Mouse (Mus musculus): ENCODE data around the gene 9330161L09Rik. TPM values are rescaled to one million over a fixed set of nuclear protein-coding genes. Genes with fewer than 3 reads are reported as not detected.
A peak's percentile ranks its signal among the peaks of the same experiment; 100 is the strongest.

Gene 9330161L09Rik
- polyA plus RNA-seq, 1 experiment from 2014 or later, result 0.38 TPM

DNA sequence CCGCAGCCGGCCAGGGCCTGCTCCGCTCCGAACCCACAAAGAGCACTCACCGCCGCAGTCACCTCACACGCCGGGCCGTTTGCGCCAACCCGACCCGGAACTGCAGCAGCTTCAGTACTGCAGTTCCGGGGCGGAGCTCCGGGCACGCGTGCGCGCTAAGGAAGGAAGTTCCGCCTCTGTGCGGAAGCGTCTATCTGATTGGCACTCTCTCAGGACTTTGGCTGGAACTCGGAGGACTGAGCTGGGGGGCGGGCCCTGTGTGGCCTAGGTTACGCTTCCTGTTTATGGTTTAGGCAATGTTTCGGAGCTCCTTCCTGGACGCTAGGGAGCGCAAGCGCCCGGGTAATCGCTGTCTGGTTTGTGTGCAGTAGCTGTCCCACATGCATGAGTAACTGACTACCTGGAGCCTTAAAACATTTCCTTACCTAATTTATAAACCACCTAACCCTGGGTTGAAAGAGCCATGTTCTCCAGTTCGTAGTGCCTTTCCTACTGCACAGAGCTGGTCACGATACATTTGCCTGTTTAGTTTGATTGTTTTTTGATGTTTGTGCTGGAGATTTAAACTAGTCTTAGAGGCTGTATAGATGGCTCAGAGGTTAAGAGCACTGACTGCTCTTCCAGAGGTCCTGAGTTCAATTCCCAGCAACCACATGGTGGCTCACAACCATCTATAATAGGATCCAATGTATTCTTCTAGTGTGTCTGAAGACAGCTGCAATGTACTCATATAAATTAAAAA lies 18.3 kb upstream of the 9330161L09Rik start, which contains the start of gene Ddx24:
TSS of gene Ddx24 (minus strand) at position 102 of the 742 bp plus-strand sequence.
- peaks cover 14% of the 10 kb centered on the region for H3K36me3 ChIP-seq (replicated peaks)
- ATAC-seq (ENCODE audit: low FRiP score), result peak; percentile 100

DNA sequence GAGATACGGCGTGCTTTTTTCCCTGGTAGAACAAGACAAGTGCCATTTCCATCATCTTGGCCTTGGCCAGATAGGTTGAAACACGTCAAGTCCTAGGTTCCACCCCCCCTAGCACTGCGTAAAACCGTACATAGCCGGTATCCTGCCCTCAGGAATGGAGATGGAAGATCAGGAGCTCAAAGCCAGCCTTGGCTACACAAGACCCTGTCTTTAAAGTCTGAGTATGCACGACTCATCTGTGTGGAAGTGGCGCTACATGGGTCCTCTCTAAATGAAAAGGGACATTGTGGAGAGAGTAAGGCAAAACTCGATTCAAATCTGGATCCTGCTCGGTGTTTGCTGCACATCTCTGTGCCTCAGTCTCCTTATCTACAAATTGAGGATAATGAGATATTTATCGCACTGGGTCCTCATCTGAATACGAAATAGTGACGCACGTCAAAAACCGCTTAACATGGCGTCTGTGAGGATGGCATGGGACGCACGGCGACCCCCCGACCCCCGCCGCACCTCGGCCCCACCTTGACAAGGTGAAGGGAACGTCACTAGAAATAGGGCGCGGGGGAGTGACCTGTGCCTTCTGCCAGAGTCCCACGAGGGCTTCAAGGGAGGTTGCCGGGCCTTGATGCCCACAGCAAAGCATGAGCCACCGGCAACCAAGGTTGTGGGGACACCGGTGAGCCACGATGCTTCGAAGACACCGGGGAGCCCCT lies 17.6 kb upstream of the 9330161L09Rik start:
- ATAC-seq (ENCODE audit: low FRiP score), result no peak
- WGBS, result 9% methylated on average over 33 of the region's 33 CpGs
- H3K27ac ChIP-seq, result no peak overlapping the region

More for the DNA sequence above, 18.3 kb upstream of the 9330161L09Rik start, which contains the start of gene Ddx24:
- Histone ChIP-seq H3K4me3 (replicated peaks) (peak within 1 kb of the TSS; percentile 92), H3K27ac (0 out of 2 replicates have a peak within 1 kb of the TSS, but pooled peaks have one; percentile 48), H3K27me3 (no peaks in the 10 kb centered on the region), H3K4me2 (peak within 1 kb of the TSS; percentile 92), H3K4me1 (peaks cover 31% of the 10 kb centered on the region), H3K9ac (peak within 1 kb of the TSS; percentile 85), H3K9me3 (no peaks in the 10 kb centered on the region)
- WGBS, result 1% methylated on average over 33 of the region's 33 CpGs

DNA sequence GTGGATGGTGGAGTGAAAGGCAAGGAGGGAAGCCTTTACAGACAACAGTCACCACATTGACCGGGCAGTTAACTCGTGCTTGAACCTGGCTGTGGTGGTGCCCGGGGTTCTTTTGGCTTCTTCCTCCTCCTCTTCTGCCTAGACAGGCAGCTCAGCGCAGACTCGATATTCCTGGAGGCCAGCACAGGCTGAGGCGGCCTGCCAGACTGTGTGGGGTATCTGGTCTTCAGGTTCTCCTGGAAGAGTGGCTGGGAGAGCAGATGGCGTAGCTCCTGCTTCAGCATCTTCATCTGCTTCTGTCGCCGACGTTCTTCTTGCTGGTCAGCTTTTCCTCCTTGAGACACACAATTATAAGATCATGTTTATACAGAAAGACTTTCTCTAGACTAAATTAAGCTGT lies 524 bp upstream of the 9330161L09Rik start:
- Histone ChIP-seq H3K27ac (no peak overlapping the region), H3K9me3 (no peaks in the 10 kb centered on the region), H3K27me3 (no peaks in the 10 kb centered on the region), H3K4me3 (replicated peaks) (no peak overlapping the region), H3K4me1 (no peaks in the 10 kb centered on the region), H3K4me2 (no peak overlapping the region), H3K9ac (no peak overlapping the region), H3K36me3 (replicated peaks) (peaks cover 84% of the 10 kb centered on the region)
- no peak for ATAC-seq (ENCODE audit: low FRiP score)
- 94% methylated on average over 10 of the region's 10 CpGs for WGBS

More for the DNA sequence above, 17.6 kb upstream of the 9330161L09Rik start:
- Histone ChIP-seq H3K27me3 (no peaks in the 10 kb centered on the region), H3K9me3 (no peaks in the 10 kb centered on the region), H3K36me3 (replicated peaks) (peaks cover 14% of the 10 kb centered on the region), H3K4me3 (replicated peaks) (peak overlapping the region; percentile 92), H3K4me1 (peaks cover 31% of the 10 kb centered on the region), H3K4me2 (peak overlapping the region; percentile 92), H3K9ac (peak overlapping the region; percentile 85)

DNA sequence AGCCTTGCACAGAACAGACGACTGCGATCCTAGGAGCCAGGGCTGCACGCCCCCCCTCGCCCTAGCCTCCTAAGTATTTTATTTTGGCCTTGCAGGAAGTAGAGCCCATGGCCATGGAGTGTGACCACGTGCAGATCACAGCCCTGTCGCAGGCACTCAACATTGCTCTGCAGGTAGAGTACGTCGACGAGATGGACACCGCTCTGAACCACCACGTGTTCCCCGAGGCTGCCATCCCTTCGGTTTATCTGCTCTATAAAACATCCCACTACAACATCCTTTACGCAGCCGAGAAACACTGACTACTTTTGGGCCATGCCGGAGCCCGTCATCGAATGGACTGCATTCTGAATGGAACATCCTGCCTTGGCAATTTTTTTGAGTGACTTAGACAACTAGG lies 3.5 kb downstream of the 9330161L09Rik start:
- WGBS, result 91% methylated on average over 18 of the region's 18 CpGs
- Histone ChIP-seq H3K4me2 (no peak overlapping the region), H3K36me3 (replicated peaks) (peaks cover 54% of the 10 kb centered on the region), H3K9ac (no peak overlapping the region), H3K27me3 (no peaks in the 10 kb centered on the region), H3K4me1 (no peaks in the 10 kb centered on the region), H3K9me3 (no peaks in the 10 kb centered on the region), H3K4me3 (replicated peaks) (no peak overlapping the region), H3K27ac (no peak overlapping the region)
- ATAC-seq (ENCODE audit: low FRiP score), result no peak

DNA sequence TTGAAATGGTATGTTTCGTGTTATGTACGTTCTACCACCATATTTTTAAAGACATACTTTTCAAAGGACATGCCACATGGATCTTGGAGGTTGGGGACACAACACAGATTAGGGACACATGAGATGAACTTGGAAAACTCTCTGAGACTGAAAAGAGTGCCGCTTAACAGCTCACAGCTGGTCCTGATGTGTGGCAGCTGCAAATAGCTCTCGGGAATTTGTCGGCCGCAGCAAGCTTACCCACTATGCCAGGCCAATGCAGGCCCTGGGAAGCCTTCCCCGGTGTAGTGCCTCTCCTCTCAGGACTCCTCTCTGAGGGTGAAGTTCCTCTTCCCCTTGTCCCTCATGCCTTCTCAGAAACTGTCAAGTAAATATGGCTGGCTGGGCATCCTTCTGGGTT lies 10.9 kb downstream of the 9330161L09Rik start:
- Histone ChIP-seq H3K9me3 (no peaks in the 10 kb centered on the region), H3K27me3 (no peaks in the 10 kb centered on the region), H3K27ac (no peak overlapping the region), H3K36me3 (replicated peaks) (peaks cover 9% of the 10 kb centered on the region; the same call in 1 of the 2 replicates), H3K9ac (no peak overlapping the region), H3K4me1 (no peaks in the 10 kb centered on the region), H3K4me2 (no peak overlapping the region), H3K4me3 (replicated peaks) (no peak overlapping the region)
- 83% methylated on average over 7 of the region's 7 CpGs for WGBS
- ATAC-seq (ENCODE audit: low FRiP score), result no peak

DNA sequence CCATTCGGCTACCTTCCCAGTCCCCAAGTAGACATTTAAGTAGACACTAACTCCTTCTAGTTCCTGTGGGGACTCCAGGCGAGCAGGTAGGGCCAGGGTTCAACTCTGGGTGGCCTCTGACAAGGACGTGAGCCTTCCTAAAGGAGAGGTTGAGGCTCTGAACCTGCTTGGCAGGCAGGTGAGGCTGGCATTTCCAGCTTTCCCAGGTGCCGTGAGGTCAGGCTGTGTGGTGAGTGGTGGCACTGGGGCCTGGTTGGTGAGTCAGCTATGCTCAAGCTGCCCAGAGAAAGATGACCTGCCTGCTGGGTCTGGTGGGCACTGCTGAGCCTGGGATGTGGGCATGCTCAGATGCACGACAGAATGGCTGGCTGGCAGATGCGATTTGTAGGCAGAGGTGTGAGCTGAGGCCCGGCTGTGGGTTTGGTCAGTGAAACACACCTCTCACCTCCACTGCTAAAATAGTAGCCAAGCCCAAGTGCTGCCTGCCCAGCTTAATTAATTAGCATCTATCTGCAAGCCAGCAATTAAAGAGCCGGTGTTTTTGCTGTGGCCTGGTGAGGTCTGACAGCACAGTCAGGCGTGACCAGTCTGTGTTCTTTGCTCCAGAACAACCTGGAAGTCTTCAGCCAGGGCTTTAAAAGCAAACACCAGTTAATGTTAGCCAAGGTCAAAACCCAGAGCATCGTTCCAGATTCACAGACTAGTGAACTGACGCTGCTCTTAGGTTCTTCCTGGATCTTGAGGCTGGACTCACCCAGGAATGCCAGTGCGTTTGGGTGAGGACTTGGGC lies 11.9 kb downstream of the 9330161L09Rik start:
- WGBS, result 81% methylated on average over 12 of the region's 12 CpGs
- Histone ChIP-seq H3K4me3 (replicated peaks) (no peak overlapping the region), H3K4me1 (no peaks in the 10 kb centered on the region)

DNA sequence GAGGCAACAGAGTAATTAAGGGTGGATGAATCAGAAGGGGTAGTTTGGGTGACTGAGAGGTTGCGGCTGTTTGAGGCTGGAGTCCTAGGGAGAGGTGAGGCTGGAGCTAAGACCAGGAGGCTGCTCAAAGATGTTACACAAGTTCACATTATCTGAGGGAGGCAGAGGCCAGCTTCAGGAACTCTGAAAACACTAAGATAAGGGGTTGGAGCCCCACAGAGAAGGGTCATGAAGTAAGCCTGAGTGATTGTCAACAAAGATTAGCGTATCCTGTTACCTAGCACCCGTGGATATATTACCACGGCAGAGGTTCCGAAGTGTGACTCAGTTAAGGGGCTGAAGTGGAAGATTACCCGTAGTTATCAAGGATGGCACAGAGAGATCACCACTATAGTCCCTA lies 14.1 kb downstream of the 9330161L09Rik start:
- Histone ChIP-seq H3K36me3 (replicated peaks) (no peaks in the 10 kb centered on the region), H3K4me3 (replicated peaks) (no peak overlapping the region), H3K4me2 (no peak overlapping the region), H3K27ac (no peak overlapping the region), H3K9ac (no peak overlapping the region), H3K4me1 (peaks cover 10% of the 10 kb centered on the region; the same call in 1 of the 2 replicates), H3K9me3 (no peaks in the 10 kb centered on the region), H3K27me3 (no peaks in the 10 kb centered on the region)
- WGBS, result 76% methylated on average over 6 of the region's 6 CpGs
- no peak for ATAC-seq (ENCODE audit: low FRiP score)

More for the DNA sequence above, 11.9 kb downstream of the 9330161L09Rik start:
- no peak overlapping the region for H3K9ac ChIP-seq
- no peaks in the 10 kb centered on the region for H3K36me3 ChIP-seq (replicated peaks)
- ATAC-seq (ENCODE audit: low FRiP score), result no peak
- no peaks in the 10 kb centered on the region for H3K9me3 ChIP-seq
- no peak overlapping the region for H3K4me2 ChIP-seq
- H3K27me3 ChIP-seq, result no peaks in the 10 kb centered on the region
- no peak overlapping the region for H3K27ac ChIP-seq

DNA sequence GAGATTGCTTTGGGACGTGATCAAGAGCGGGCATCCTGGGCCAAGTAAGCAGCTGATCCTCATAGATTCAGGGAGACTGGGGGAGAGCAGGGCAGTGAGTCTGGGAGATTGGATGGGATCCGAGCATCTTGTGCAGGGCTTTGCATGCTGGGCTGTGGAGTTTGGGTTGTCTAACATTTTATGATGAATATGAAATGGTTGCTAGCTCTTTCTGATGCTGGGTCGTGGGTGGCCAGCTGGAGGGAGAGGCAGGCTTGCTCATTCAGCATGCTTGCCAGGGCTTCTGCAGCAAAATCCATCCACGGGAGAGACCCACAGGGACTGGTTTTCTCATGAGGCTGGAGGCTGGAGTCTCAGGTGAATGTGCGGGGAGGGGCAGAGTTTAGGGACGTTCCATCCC lies 16.5 kb downstream of the 9330161L09Rik start:
- peaks cover 10% of the 10 kb centered on the region; the same call in 1 of the 2 replicates for H3K4me1 ChIP-seq
- H3K27ac ChIP-seq, result no peak overlapping the region
- no peaks in the 10 kb centered on the region for H3K36me3 ChIP-seq (replicated peaks)
- H3K4me2 ChIP-seq, result no peak overlapping the region
- no peaks in the 10 kb centered on the region for H3K9me3 ChIP-seq
- ATAC-seq (ENCODE audit: low FRiP score), result no peak
- 87% methylated on average over 7 of the region's 7 CpGs for whole genome bisulfite sequencing
- no peak overlapping the region for H3K4me3 ChIP-seq (replicated peaks)
- no peaks in the 10 kb centered on the region; the same call in 1 of the 2 replicates for H3K27me3 ChIP-seq
- no peak overlapping the region for H3K9ac ChIP-seq

DNA sequence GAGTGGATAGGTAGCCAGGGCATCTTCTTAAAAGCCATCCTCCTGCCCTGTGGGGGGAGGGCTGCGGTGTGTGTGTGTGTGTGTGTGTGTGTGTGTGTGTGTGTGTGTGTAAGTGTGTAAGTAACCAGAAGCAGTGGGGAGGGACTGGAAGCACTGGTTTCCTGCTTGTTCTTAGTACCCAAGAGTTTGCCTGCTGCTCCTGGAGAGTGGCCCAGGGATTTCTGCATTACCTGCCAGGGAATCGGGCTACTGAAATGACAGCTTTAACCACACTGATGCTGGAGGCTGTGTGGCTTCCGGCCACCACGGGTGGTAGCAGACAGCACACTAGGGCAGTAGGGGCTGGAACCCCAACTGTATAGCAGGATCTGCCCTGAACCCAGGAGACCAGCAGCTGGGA lies 17.6 kb downstream of the 9330161L09Rik start:
- Histone ChIP-seq H3K4me3 (replicated peaks) (no peak overlapping the region), H3K4me2 (peak overlapping the region; percentile 81; the same call in 1 of the 2 replicates), H3K27ac (no peak overlapping the region), H3K9ac (no peak overlapping the region), H3K36me3 (replicated peaks) (no peaks in the 10 kb centered on the region), H3K27me3 (no peaks in the 10 kb centered on the region; the same call in 1 of the 2 replicates), H3K4me1 (peaks cover 10% of the 10 kb centered on the region; the same call in 1 of the 2 replicates), H3K9me3 (no peaks in the 10 kb centered on the region)
- 79% methylated on average over 4 of the region's 4 CpGs for WGBS
- ATAC-seq (ENCODE audit: low FRiP score), result no peak

DNA sequence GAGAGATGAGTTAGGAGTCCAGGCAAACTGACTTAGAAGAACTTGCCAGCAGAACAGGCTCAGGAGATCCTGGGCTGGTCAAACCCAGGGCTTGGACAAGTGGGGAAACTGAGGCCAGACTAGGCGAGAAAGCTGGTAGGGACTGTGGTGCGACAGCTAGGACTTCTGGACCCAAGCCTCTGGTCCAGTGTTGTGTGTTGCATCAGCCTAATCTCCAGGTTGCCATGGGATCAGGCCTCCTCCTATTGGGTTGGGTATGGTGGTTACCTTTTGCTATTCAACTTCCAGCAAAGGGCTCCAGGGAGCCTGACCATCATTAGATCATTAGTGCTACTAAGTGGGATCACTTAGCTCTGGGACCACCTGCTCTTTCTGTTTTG lies 18.3 kb downstream of the 9330161L09Rik start:
- H3K27me3 ChIP-seq, result no peaks in the 10 kb centered on the region; the same call in 1 of the 2 replicates
- no peak for ATAC-seq (ENCODE audit: low FRiP score)
- peak overlapping the region; percentile 80 for H3K4me3 ChIP-seq (replicated peaks)
- H3K4me1 ChIP-seq, result peaks cover 10% of the 10 kb centered on the region; the same call in 1 of the 2 replicates
- no peaks in the 10 kb centered on the region for H3K36me3 ChIP-seq (replicated peaks)
- 55% methylated on average over 2 of the region's 2 CpGs for WGBS
- peak overlapping the region; percentile 81 for H3K4me2 ChIP-seq
- no peaks in the 10 kb centered on the region for H3K9me3 ChIP-seq
- no peak overlapping the region for H3K27ac ChIP-seq
- H3K9ac ChIP-seq, result peak overlapping the region; percentile 90

DNA sequence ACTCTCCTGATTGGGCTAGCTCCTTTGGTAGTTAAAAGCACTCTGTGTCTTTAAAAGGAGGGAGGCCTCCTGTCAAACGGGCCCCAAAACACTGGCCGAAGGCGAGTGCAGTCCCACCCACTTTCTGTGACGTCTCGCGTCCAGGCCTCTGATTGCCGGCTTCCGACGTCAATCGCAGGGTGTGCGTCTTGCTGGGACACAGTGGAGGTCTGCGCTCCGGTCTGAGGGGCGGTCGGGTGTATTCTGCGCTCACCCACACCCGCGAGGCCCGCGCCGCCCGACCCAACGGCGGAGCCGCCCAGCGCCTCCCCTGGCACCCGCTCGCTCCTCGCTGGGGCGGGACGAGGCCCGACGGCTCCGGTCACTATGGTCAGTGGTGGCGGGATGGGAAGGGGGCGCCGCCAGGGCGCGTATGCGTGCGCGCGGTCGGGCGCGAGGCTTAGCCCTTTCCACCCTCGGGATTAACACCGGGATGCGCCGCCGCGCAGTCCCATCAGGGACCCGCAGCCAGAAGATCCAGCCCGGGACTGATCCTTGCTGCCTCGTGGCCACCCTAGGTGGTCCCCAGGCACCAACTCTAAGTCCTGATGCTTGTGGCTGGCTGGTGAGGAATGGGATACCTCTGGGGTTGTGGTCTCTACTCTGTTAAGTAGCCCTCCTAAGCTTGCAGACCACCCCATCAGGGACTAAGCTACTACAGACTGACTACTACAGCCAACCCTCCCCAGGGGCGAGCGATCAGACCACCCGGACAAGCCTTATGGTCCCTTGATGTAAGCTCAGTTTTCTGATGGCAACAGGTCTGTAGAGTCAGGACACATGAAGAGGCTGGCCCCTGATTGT lies 18.9 kb downstream of the 9330161L09Rik start, which contains the start of gene Otub2:
TSS of gene Otub2 (plus strand) at position 178 of the 843 bp plus-strand sequence.
- H3K9ac ChIP-seq, result peak within 1 kb of the TSS; percentile 90
- H3K36me3 ChIP-seq (replicated peaks), result no peaks in the 10 kb centered on the region
- ATAC-seq (ENCODE audit: low FRiP score), result peak; percentile 99
- no peaks in the 10 kb centered on the region for H3K9me3 ChIP-seq
- H3K27ac ChIP-seq, result peak within 1 kb of the TSS; percentile 69; the same call in 1 of the 2 replicates
- under 1% methylated on average over 55 of the region's 58 CpGs for WGBS
- H3K27me3 ChIP-seq, result no peaks in the 10 kb centered on the region; the same call in 1 of the 2 replicates
- H3K4me2 ChIP-seq, result peak within 1 kb of the TSS; percentile 81
- H3K4me3 ChIP-seq (replicated peaks), result peak within 1 kb of the TSS; percentile 80
- H3K4me1 ChIP-seq, result peaks cover 10% of the 10 kb centered on the region; the same call in 1 of the 2 replicates

All from forebrain, embryonic 12.5 days (tissue).